Mouse (Mus musculus) brain, embryonic 14.5 days (tissue): ENCODE measurements around the gene Cep170b. TPM values are rescaled to one million over a fixed set of nuclear protein-coding genes. Genes with fewer than 3 reads are reported as not detected.

Source experiments
- DNase-seq: peaks from one replicate; pipeline ENCODE4 v3.0.0-alpha.2; 2011; ENCODE audit warnings: low read depth
- CTCF ChIP-seq: fragments of 200-500 bp; IDR thresholded peaks from 2 replicates; pipeline ENCODE4 v1.5.1; 2012; ENCODE audit warnings: inconsistent platforms, mild to moderate bottlenecking, moderate library complexity, borderline replicate concordance; ENCODE audit not compliant: insufficient read depth, insufficient read length; ENCODE audit errors: extremely low read depth
- POLR2A ChIP-seq: fragments of 200-500 bp; IDR thresholded peaks from 2 replicates; pipeline ENCODE4 v1.6.1; 2012; ENCODE audit warnings: mild to moderate bottlenecking, inconsistent platforms, borderline replicate concordance; ENCODE audit not compliant: poor library complexity, insufficient read depth, insufficient read length, severe bottlenecking; ENCODE audit errors: extremely low read depth
- polyA plus RNA-seq: library from polyadenylated mRNA; depleted of rRNA; stranded (reverse); fragments of >200 nt; gene quantifications from 2 replicates; pipeline ENCODE4 v1.2.3, GENCODE M21; 2012

The Cep170b gene
- polyA plus RNA-seq, 1 experiment: 82.9 TPM

- TF ChIP-seq POLR2A (no peak), CTCF (peak; percentile 52; the same call in 1 of the 2 replicates)
- DNase-seq: peak; percentile 73
Observed at GRCm38 (mm10) chr12:112724077-112724805, 4.0 kb downstream of the Cep170b start.

- TF ChIP-seq POLR2A (no peak), CTCF (no peak)
- DNase-seq: no peak
Observed at GRCm38 (mm10) chr12:112727801-112728200, 7.5 kb downstream of the Cep170b start.

- DNase-seq: no peak
- TF ChIP-seq POLR2A: no peak
Observed at GRCm38 (mm10) chr12:112730808-112731207, 10.6 kb downstream of the Cep170b start.

- TF ChIP-seq POLR2A: no peak
- TF ChIP-seq CTCF: no peak
- no peak for DNase-seq
Observed at GRCm38 (mm10) chr12:112732591-112732990, 12.3 kb downstream of the Cep170b start.

GRCm38 (mm10) chr12:112734108-112734820, 14.0 kb downstream of the Cep170b start:
- TF ChIP-seq CTCF (no peak), POLR2A (no peak)
- DNase-seq: no peak

GRCm38 (mm10) chr12:112734881-112735655, 14.8 kb downstream of the Cep170b start:
- TF ChIP-seq CTCF (no peak), POLR2A (no peak)
- DNase-seq: no peak

GRCm38 (mm10) chr12:112735896-112736635, 15.8 kb downstream of the Cep170b start:
- DNase-seq: no peak
- TF ChIP-seq CTCF: no peak
- no peak for TF ChIP-seq POLR2A

GRCm38 (mm10) chr12:112736636-112736925, 16.3 kb downstream of the Cep170b start:
- TF ChIP-seq POLR2A: no peak
- TF ChIP-seq CTCF: no peak

GRCm38 (mm10) chr12:112737081-112737480, 16.8 kb downstream of the Cep170b start:
- DNase-seq: no peak

More at GRCm38 (mm10) chr12:112736636-112736925, 16.3 kb downstream of the Cep170b start:
- DNase-seq: no peak

GRCm38 (mm10) chr12:112737761-112738160, 17.5 kb downstream of the Cep170b start:
- DNase-seq: peak; percentile 36

More at GRCm38 (mm10) chr12:112737081-112737480, 16.8 kb downstream of the Cep170b start:
- no peak for TF ChIP-seq POLR2A
- no peak for TF ChIP-seq CTCF

More at GRCm38 (mm10) chr12:112737761-112738160, 17.5 kb downstream of the Cep170b start:
- TF ChIP-seq CTCF: no peak
- TF ChIP-seq POLR2A: no peak
